Mouse (Mus musculus) forebrain, embryonic 11.5 days (tissue): ENCODE results near the gene Alk. TPM values are rescaled to one million over a fixed set of nuclear protein-coding genes. Genes with fewer than 3 reads are reported as not detected.

Source experiments
- polyA plus RNA-seq: library from polyadenylated mRNA; unstranded; fragments of >200 nt; fragmentation: Nextera tagmentation; extraction: Ambion mirVana; gene quantifications from 2 replicates; pipeline ENCODE4 v1.2.1, GENCODE M21; 2014

Alk gene
- polyA plus RNA-seq, 1 experiment from 2014 or later: 0.15 TPM

Other genes starting within 250 kb of the Alk start
- 45.3 and 46.1 TPM in 2 replicates for gene Ypel5, start 231.8 kb upstream of the Alk start, polyA plus RNA-seq